Mouse (Mus musculus): ENCODE measurements around the gene Ppp1r14a. TPM values are rescaled to one million over a fixed set of nuclear protein-coding genes. Genes with fewer than 3 reads are reported as not detected.
A peak's percentile ranks its signal among the peaks of the same experiment; 100 is the strongest.

The Ppp1r14a gene
- total RNA-seq, 2 experiments from 2014 or later = 14.3 to 15.0 TPM

- DNase-seq (ENCODE audit: low spot score in 2 of 2) = peak in 1 of 2 experiments; percentile 52
Observed at GRCm38 (mm10) chr7:29301127-29301566, 12.0 kb downstream of the Ppp1r14a start.

DNA sequence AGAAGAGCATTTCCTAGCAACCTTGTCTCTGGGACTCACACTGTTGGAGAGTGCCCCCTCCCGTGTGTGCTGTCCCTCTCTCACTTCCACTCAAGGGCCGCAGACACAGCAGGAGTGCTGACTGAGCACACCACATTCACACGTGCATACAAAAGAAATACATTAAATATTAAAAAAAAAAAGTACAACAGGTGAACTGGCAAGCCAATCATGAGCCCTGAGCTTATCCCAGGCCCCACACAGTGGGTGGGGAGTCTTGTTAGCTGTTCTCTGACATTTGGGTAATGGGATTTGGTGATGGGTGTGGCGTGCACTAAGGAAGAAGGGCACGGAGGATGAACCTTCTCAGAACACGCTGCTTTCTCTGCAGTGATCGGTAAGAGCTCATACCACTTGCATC lies 13.5 kb downstream of the Ppp1r14a start:
- no peak for DNase-seq (ENCODE audit: low spot score in 2 of 2)

GRCm38 (mm10) chr7:29303738-29304462 lies 14.8 kb downstream of the Ppp1r14a start, which contains the start of gene Dpf1:
TSS of gene Dpf1 (plus strand) at chr7:29303951.
- DNase-seq (ENCODE audit: low spot score in 2 of 2) = peak; percentile 47 to 57

- DNase-seq (ENCODE audit: low spot score in 2 of 2) = no peak
Observed at GRCm38 (mm10) chr7:29304463-29305262, 15.6 kb downstream of the Ppp1r14a start.

GRCm38 (mm10) chr7:29305263-29305988 lies 16.3 kb downstream of the Ppp1r14a start:
- DNase-seq (ENCODE audit: low spot score in 2 of 2) = no peak

- no peak for DNase-seq (ENCODE audit: low spot score in 2 of 2)
Observed at GRCm38 (mm10) chr7:29306108-29306507, 17.0 kb downstream of the Ppp1r14a start.

GRCm38 (mm10) chr7:29306619-29307018 lies 17.5 kb downstream of the Ppp1r14a start:
- DNase-seq (ENCODE audit: low spot score in 2 of 2) = no peak

GRCm38 (mm10) chr7:29307350-29308104 lies 18.4 kb downstream of the Ppp1r14a start:
- peak; percentile 83 to 84 for DNase-seq (ENCODE audit: low spot score in 2 of 2)

DNA sequence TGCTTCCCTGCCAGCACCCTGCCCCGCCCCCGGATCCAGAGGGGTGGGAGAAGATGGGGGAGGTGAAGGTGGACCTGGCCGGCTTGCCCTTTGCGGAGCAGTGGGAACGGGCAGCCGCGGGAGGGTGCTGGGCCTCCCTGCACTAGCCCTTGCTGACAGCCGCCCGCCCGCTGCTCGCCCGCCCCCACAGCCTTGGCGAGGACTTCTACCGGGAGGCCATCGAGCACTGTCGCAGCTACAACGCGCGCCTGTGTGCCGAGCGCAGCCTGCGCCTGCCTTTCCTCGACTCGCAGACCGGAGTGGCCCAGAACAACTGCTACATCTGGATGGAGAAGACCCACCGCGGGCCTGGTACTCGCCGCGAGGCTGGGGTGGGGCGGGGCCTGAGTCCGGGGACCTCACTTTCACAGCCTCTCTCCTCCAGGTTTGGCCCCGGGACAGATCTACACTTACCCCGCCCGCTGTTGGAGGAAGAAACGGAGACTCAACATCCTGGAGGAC lies 20.2 kb downstream of the Ppp1r14a start:
- DNase-seq (ENCODE audit: low spot score in 2 of 2) = no peak

DNA sequence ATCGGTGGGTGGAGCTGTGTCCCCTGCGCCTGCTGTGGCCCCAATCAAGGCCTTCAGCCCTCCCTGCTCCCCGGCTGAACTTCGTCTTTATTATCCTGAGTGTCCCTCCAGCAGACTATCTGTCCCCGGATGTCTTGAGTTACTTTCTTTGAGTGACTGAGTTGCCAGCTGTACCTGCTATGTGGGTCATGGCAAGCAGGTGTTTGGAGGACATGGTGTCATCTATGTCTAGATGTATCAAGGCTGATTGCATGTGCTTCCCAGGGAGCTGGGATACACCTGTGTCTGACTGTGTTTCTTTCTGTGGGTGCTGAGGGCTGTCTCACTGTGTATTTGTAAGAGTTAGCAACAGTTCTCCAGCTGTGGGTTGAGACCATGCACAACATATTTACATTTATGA lies 20.6 kb downstream of the Ppp1r14a start:
- DNase-seq (ENCODE audit: low spot score in 2 of 2) = no peak

- no peak for DNase-seq (ENCODE audit: low spot score in 2 of 2)
Observed at GRCm38 (mm10) chr7:29313051-29313450, 23.9 kb downstream of the Ppp1r14a start.

DNA sequence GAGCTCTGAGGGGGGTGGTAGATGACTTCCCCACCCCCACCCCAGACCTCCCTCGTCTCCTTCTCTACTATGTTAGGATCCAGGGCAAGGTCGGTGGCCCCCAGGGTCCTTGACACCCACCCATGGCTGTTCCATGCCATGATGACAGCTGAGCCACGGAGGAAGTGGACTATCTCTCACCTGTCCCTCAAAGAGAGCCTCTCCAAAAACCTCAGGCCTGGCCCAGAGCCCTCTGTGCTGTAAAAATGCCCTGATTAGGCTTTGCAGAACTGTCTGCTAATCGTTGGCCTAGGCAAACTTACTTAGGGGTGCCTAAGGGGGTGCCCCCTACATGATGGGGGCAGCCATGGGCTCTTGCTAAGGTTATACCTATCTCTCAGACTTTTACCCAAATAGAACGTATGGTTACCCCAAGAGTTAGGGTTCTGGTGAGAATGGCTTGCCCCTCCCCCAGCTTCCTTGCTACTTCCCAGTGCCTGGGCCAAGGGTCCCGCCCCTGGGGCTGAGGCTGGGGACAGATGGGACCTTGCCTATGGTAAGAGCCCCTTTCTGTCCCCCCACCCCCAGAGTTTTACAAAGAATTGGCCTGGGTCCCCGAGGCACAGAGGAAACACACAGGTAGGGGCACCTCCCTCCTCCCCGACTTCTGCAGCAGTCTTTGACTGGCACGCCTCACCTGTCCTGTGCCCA lies 24.6 kb downstream of the Ppp1r14a start:
- DNase-seq (ENCODE audit: low spot score in 2 of 2) = no peak

DNA sequence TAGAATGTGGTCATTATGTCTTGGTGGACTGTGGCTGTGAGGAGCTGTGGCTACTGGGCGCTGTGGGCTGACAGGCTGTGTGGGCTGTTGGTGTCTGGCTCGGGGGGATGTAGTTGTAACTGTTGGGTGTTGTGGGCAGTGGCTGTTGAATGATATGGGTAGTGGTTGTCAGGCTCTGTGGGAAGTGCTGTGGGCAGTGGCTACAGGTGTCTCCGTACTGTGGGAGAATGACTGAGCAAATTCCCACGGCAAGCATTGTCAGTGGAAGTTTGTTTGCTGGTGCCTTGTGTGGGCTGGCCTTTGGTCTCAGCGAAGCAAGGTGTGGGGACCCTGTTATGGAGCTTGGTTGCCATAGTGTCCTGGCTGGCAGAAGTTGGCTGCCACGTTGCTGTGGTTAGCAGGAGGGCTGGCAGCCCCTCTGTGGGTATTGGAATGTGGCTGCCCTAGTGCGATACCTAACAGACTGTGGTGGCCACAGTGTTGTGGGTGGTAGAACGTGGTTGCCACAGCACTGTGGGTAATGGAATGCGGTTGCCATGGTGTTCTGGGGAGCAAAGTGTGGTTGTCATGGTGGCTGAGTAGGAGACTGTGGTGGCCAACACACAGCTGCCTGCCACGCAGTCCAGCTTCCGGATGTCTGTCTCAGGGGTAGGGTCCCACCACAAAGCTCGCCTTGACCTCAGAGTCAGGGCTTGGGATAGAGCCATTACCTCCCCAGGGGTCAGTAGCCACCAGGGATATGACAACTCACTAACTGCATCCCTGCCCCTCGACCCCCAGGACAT lies 25.9 kb downstream of the Ppp1r14a start:
- DNase-seq (ENCODE audit: low spot score in 2 of 2) = no peak

DNA sequence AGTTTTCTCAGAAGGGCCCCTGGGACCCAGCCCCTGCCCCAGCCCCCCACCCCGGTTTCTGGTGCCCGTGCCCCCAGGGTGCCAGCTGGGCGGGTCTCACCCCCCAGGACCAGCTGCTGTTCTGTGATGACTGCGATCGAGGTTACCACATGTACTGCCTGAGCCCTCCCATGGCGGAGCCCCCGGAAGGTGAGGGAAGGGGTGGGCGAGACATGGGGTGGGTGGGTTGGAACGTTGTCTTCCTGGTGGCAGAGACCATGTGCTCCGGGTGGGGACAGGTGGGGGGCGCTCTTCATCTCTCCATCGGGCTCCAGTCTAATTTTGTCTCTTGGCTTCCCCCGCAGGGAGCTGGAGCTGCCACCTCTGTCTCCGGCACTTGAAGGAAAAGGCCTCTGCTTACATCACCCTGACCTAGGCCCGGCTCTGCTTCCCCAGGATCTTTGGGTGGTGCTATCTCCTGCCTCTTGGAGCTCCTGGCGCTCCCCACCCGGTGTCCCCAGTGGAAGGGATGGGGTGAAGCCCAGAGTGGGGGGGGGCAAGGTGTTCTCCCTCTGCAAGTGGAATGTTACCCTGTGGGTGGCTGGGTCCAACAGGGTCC lies 27.1 kb downstream of the Ppp1r14a start:
- DNase-seq (ENCODE audit: low spot score in 2 of 2) = no peak

GRCm38 (mm10) chr7:29316976-29317375 lies 27.9 kb downstream of the Ppp1r14a start:
- DNase-seq (ENCODE audit: low spot score in 2 of 2) = no peak

DNA sequence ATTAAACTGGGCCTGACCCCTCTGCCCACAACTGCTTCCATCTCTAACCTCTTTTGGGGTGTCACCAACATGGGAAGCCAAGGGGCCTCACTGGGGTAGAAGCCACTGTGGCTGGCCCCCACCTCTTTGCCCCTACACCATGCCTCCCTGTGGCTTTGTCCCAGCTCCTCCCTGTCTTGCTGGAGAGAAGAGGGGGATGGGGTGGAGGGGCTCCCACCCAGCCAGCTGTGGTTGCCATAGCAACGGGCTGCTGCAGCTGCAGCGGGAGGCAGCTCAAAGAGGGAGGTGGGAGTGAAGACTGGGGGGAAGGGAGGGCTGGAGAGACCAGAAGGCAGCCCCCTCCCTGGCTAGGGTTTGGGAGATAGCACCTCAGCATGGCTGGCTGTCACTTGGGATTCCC lies 28.4 kb downstream of the Ppp1r14a start:
- no peak for DNase-seq (ENCODE audit: low spot score in 2 of 2)

- DNase-seq (ENCODE audit: low spot score in 2 of 2) = no peak
Observed at GRCm38 (mm10) chr7:29318115-29318911, 29.2 kb downstream of the Ppp1r14a start.
